Mouse (Mus musculus): ENCODE measurements around the gene Sesn2. TPM values are rescaled to one million over a fixed set of nuclear protein-coding genes. Genes with fewer than 3 reads are reported as not detected.
"Not testable (repeated sequence)": the region's sequence is repeated elsewhere in the genome, so short reads cannot be mapped to it uniquely, and the experiment has no call there.

Gene Sesn2
- polyA plus RNA-seq (2012; rRNA removed): 6.5 and 6.8 TPM in 2 replicates

- WGBS: under 1% methylated on average over 32 of the region's 32 CpGs
- peak; percentile 99 for DNase-seq (ENCODE audit: low read depth, low spot score)
These were observed at the start of gene Sesn2 for GRCm38 (mm10) chr4:132510352-132510798. TSS of gene Sesn2 (minus strand) at chr4:132510501.

GRCm38 (mm10) chr4:132555550-132555949 lies 45.2 kb upstream of the Sesn2 start:
- WGBS: 89% methylated on average over 7 of the region's 7 CpGs
- not testable (repeated sequence) for DNase-seq (ENCODE audit: low read depth, low spot score)

- 34% methylated on average over 8 of the region's 8 CpGs for WGBS
- peak; percentile 25 for DNase-seq (ENCODE audit: low read depth, low spot score)
These were observed 44.4 kb upstream of the Sesn2 start for GRCm38 (mm10) chr4:132554653-132555052.

- 24% methylated on average over 5 of the region's 5 CpGs for WGBS
- DNase-seq (ENCODE audit: low read depth, low spot score): no peak
These were observed 43.9 kb upstream of the Sesn2 start for GRCm38 (mm10) chr4:132554221-132554620.

- DNase-seq (ENCODE audit: low read depth, low spot score): no peak
- WGBS: 17% methylated on average over 8 of the region's 8 CpGs
These were observed 35.5 kb upstream of the Sesn2 start for GRCm38 (mm10) chr4:132545851-132546250.

- DNase-seq (ENCODE audit: low read depth, low spot score): no peak
- WGBS: 37% methylated on average over 1 of the region's 1 CpGs
These were observed 32.4 kb upstream of the Sesn2 start for GRCm38 (mm10) chr4:132542724-132543123.

- 77% methylated on average over 4 of the region's 4 CpGs for WGBS
- DNase-seq (ENCODE audit: low read depth, low spot score): no peak
These were observed 31.1 kb upstream of the Sesn2 start for GRCm38 (mm10) chr4:132541413-132541812.

- WGBS: 94% methylated on average over 5 of the region's 5 CpGs
- DNase-seq (ENCODE audit: low read depth, low spot score): no peak
These were observed 29.2 kb upstream of the Sesn2 start for GRCm38 (mm10) chr4:132539481-132539880.

- WGBS: under 1% methylated on average over 60 of the region's 60 CpGs
- no peak for DNase-seq (ENCODE audit: low read depth, low spot score)
These were observed 25.3 kb upstream of the Sesn2 start, which contains the start of gene Dnajc8 for GRCm38 (mm10) chr4:132535406-132536121. TSS of gene Dnajc8 (plus strand) at chr4:132535550.

- under 1% methylated on average over 63 of the region's 63 CpGs for WGBS
- DNase-seq (ENCODE audit: low read depth, low spot score): no peak
These were observed 22.9 kb upstream of the Sesn2 start, which contains the start of gene Atpif1 for GRCm38 (mm10) chr4:132532981-132533916. TSS of gene Atpif1 (minus strand) at chr4:132533659.

GRCm38 (mm10) chr4:132532496-132532895 lies 22.2 kb upstream of the Sesn2 start:
- no peak for DNase-seq (ENCODE audit: low read depth, low spot score)
- 3% methylated on average over 5 of the region's 5 CpGs for WGBS

GRCm38 (mm10) chr4:132530033-132530804 lies 19.9 kb upstream of the Sesn2 start:
- 85% methylated on average over 20 of the region's 20 CpGs for WGBS
- no peak for DNase-seq (ENCODE audit: low read depth, low spot score)

- WGBS: 15% methylated on average over 4 of the region's 4 CpGs
- DNase-seq (ENCODE audit: low read depth, low spot score): peak; percentile 87
These were observed 19.0 kb upstream of the Sesn2 start for GRCm38 (mm10) chr4:132529344-132529743.

- WGBS: 87% methylated on average over 8 of the region's 8 CpGs
- no peak for DNase-seq (ENCODE audit: low read depth, low spot score)
These were observed 17.7 kb upstream of the Sesn2 start for GRCm38 (mm10) chr4:132527917-132528522.

- WGBS: 35% methylated on average over 2 of the region's 2 CpGs
These were observed 16.4 kb upstream of the Sesn2 start for GRCm38 (mm10) chr4:132526678-132527077.

GRCm38 (mm10) chr4:132524808-132525207 lies 14.5 kb upstream of the Sesn2 start:
- DNase-seq (ENCODE audit: low read depth, low spot score): no peak
- 18% methylated on average over 6 of the region's 6 CpGs for WGBS

More at GRCm38 (mm10) chr4:132526678-132527077, 16.4 kb upstream of the Sesn2 start:
- no peak for DNase-seq (ENCODE audit: low read depth, low spot score)

GRCm38 (mm10) chr4:132524321-132524741 lies 14.0 kb upstream of the Sesn2 start:
- 17% methylated on average over 11 of the region's 11 CpGs for WGBS

GRCm38 (mm10) chr4:132519188-132519587 lies 8.9 kb upstream of the Sesn2 start:
- DNase-seq (ENCODE audit: low read depth, low spot score): no peak
- 75% methylated on average over 3 of the region's 3 CpGs for WGBS

More at GRCm38 (mm10) chr4:132524321-132524741, 14.0 kb upstream of the Sesn2 start:
- DNase-seq (ENCODE audit: low read depth, low spot score): no peak

GRCm38 (mm10) chr4:132518066-132518465 lies 7.8 kb upstream of the Sesn2 start:
- no peak for DNase-seq (ENCODE audit: low read depth, low spot score)

More at GRCm38 (mm10) chr4:132518066-132518465, 7.8 kb upstream of the Sesn2 start:
- WGBS: 33% methylated on average over 8 of the region's 8 CpGs
